Mouse (Mus musculus) megakaryocyte, embryonic 14.5 days (primary cell): ENCODE data around the gene Pcdh9.

ENCODE experiments used
- FLI1 ChIP-seq: IDR thresholded peaks from 2 replicates; pipeline ENCODE4 v1.6.1; 2012; ENCODE audit warnings: low read length, inconsistent platforms, mixed read lengths
- GATA1 ChIP-seq: IDR thresholded peaks from 3 replicates; pipeline ENCODE4 v1.6.1; 2012; ENCODE audit warnings: mixed read lengths, low read length, inconsistent platforms, borderline replicate concordance

DNA sequence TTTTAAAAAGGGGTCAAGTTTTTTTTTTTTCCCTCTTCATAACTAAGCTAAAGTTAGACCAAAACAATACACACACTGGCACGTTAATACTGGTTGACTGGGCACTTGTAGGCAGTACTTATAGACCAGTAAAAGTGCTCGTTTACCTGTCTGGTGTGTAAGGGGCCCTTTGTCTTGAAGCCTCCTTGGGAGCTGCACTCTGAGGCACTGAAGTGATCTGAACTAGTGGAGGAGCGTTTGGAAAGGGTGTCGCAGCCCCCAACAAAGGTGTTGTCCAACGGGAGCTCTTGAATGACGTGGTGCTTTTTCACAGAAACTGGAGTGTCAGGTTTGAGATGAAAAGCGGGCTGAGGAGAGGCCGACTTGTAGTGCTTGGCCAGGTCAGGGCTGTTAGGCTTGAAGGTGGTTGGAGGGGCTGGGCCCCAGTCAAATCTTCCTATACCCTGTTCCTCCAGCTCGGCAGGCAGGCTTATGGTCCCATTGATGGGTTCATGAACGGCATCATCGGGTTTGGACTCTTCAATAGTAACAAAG, 4.9 kb downstream of the Pcdh9 start:
- TF ChIP-seq GATA1 (no peak), FLI1 (no peak)
